Mouse (Mus musculus): ENCODE data around the gene 3110082I17Rik. TPM values are rescaled to one million over a fixed set of nuclear protein-coding genes. Genes with fewer than 3 reads are reported as not detected.

The 3110082I17Rik gene
- polyA plus RNA-seq, 1 experiment from 2014 or later: 17.0 TPM

DNA sequence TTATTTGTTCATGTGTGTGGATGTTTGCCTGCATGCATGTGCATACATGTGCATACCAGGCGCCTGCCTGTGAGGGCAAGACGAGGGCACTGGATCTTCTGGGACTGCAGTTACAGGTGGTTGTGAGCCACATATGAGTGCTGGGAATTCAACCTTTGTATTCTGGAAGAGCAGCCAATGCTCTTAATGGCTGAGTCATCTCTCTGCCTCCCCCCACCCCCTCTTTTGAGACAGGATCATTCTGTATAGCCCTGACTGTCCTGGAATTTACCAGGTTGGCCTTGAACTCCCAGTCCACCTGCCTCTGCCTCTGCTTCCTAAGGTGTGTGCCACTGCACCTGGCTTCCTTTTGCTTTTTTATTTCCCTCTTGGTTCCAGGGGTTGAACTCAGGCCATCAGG is 85.5 kb downstream of the 3110082I17Rik start:
- Histone ChIP-seq H3K36me3 (ENCODE audit: control insufficient read depth, insufficient read depth, low read length) (no peaks in the 10 kb centered on the region), H3K9ac (ENCODE audit: low read length) (no peak overlapping the region), H3K9me3 (ENCODE audit: control insufficient read depth, low read length) (no peaks in the 10 kb centered on the region), H3K4me3 (ENCODE audit: control insufficient read depth in 1 of 2, insufficient read depth in 1 of 2, low read depth in 1 of 2, low read length in 2 of 2) (no peak overlapping the region), H3K4me2 (ENCODE audit: low read length) (no peak overlapping the region), H3K4me1 (ENCODE audit: control insufficient read depth in 2 of 2, insufficient read depth in 2 of 2, low read length in 2 of 2) (peaks cover 57 to 60% of the 10 kb centered on the region in 2 experiments), H3K27me3 (ENCODE audit: control insufficient read depth, insufficient read depth, low read length) (no peaks in the 10 kb centered on the region), H3K27ac (replicated peaks in 1 of 2; ENCODE audit: control insufficient read depth in 1 of 2, insufficient read depth in 1 of 2, low read depth in 2 of 2, low read length in 2 of 2) (no peak overlapping the region)
- 89% methylated on average over 2 of the region's 2 CpGs for WGBS
- no peak for ATAC-seq (ENCODE audit: insufficient number of reproducible peaks, insufficient read depth, low FRiP score, low read depth)

DNA sequence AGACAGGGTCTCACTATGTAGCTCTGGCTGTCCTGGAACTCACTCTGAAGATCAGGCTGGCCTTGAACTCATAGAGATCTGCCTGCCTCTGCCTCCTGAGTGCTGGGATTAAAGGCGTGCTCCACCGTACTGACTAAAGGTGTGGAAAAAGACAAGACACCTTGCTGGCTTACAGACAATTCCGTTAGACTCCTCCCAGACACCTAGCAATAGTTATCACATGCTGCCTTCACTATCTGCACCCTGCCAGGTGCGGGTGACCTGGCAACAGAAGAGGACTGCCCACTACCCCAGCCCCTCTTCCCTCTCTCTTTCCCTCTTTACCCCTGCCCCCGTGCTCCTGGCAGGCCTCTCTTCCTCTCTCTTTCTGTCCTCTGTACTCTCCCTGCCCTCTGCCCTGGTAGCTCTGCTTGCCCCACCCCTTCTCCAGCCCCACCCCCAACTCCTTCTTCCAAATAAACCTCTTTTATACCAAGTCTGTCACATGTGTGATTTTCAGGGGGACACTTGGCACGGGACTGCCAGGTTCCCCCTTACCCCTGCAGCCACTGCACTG is 86.4 kb downstream of the 3110082I17Rik start:
- Histone ChIP-seq H3K27me3 (ENCODE audit: control insufficient read depth, insufficient read depth, low read length) (no peaks in the 10 kb centered on the region), H3K4me1 (ENCODE audit: control insufficient read depth in 2 of 2, insufficient read depth in 2 of 2, low read length in 2 of 2) (peaks cover 48 to 51% of the 10 kb centered on the region in 2 experiments), H3K9ac (ENCODE audit: low read length) (no peak overlapping the region), H3K4me3 (ENCODE audit: control insufficient read depth in 1 of 2, insufficient read depth in 1 of 2, low read depth in 1 of 2, low read length in 2 of 2) (no peak overlapping the region), H3K36me3 (ENCODE audit: control insufficient read depth, insufficient read depth, low read length) (no peaks in the 10 kb centered on the region), H3K27ac (replicated peaks in 1 of 2; ENCODE audit: control insufficient read depth in 1 of 2, insufficient read depth in 1 of 2, low read depth in 2 of 2, low read length in 2 of 2) (no peak overlapping the region), H3K4me2 (ENCODE audit: low read length) (no peak overlapping the region), H3K9me3 (ENCODE audit: control insufficient read depth, low read length) (no peaks in the 10 kb centered on the region)
- no peak for ATAC-seq (ENCODE audit: insufficient number of reproducible peaks, insufficient read depth, low FRiP score, low read depth)
- WGBS: 75% methylated on average over 6 of the region's 6 CpGs

GRCm38 (mm10) chr5:139373126-139373525 is 87.2 kb downstream of the 3110082I17Rik start:
- WGBS: 84% methylated on average over 3 of the region's 3 CpGs
- H3K9ac ChIP-seq (ENCODE audit: low read length): no peak overlapping the region

GRCm38 (mm10) chr5:139371631-139372401 is 88.5 kb downstream of the 3110082I17Rik start:
- Histone ChIP-seq H3K36me3 (ENCODE audit: control insufficient read depth, insufficient read depth, low read length) (no peaks in the 10 kb centered on the region), H3K4me1 (ENCODE audit: control insufficient read depth in 2 of 2, insufficient read depth in 2 of 2, low read length in 2 of 2) (peaks cover 27 to 30% of the 10 kb centered on the region in 2 experiments), H3K9ac (ENCODE audit: low read length) (peak overlapping the region; percentile 95), H3K9me3 (ENCODE audit: control insufficient read depth, low read length) (no peaks in the 10 kb centered on the region), H3K27me3 (ENCODE audit: control insufficient read depth, insufficient read depth, low read length) (no peaks in the 10 kb centered on the region), H3K27ac (replicated peaks in 1 of 2; ENCODE audit: control insufficient read depth in 1 of 2, insufficient read depth in 1 of 2, low read depth in 2 of 2, low read length in 2 of 2) (peak overlapping the region; percentile 58 to 81), H3K4me3 (ENCODE audit: control insufficient read depth in 1 of 2, insufficient read depth in 1 of 2, low read depth in 1 of 2, low read length in 2 of 2) (peak overlapping the region; percentile 58 to 75), H3K4me2 (ENCODE audit: low read length) (peak overlapping the region; percentile 96)
- 2% methylated on average over 39 of the region's 39 CpGs for WGBS
- ATAC-seq (ENCODE audit: insufficient number of reproducible peaks, insufficient read depth, low FRiP score, low read depth): peak; percentile 93

More at GRCm38 (mm10) chr5:139373126-139373525, 87.2 kb downstream of the 3110082I17Rik start:
- peaks cover 40 to 43% of the 10 kb centered on the region in 2 experiments for H3K4me1 ChIP-seq (ENCODE audit: control insufficient read depth in 2 of 2, insufficient read depth in 2 of 2, low read length in 2 of 2)
- H3K36me3 ChIP-seq (ENCODE audit: control insufficient read depth, insufficient read depth, low read length): no peaks in the 10 kb centered on the region
- no peak for ATAC-seq (ENCODE audit: insufficient number of reproducible peaks, insufficient read depth, low FRiP score, low read depth)
- H3K27me3 ChIP-seq (ENCODE audit: control insufficient read depth, insufficient read depth, low read length): no peaks in the 10 kb centered on the region
- H3K9me3 ChIP-seq (ENCODE audit: control insufficient read depth, low read length): no peaks in the 10 kb centered on the region
- H3K27ac ChIP-seq (replicated peaks in 1 of 2; ENCODE audit: control insufficient read depth in 1 of 2, insufficient read depth in 1 of 2, low read depth in 2 of 2, low read length in 2 of 2): no peak overlapping the region
- no peak overlapping the region for H3K4me2 ChIP-seq (ENCODE audit: low read length)
- H3K4me3 ChIP-seq (ENCODE audit: control insufficient read depth in 1 of 2, insufficient read depth in 1 of 2, low read depth in 1 of 2, low read length in 2 of 2): no peak overlapping the region

DNA sequence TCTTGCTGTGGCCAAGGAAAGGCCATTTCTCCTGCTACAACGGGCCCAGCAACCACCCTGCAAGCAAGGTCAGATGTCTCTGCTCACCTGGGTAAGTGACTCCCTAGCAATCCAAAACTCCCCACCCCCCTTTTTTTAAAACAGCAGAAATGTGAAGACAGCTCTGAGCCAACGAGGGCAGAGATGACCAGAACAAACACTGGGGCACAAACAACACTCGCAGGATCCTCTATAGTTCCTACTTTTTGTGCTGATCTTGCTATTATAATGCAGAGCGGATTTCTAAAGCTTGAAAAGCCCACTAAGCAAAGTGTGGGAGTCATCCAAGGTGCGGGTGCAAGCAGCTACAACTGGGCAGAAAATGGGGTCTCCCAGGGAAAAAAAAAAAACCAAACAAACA is 89.2 kb downstream of the 3110082I17Rik start:
- Histone ChIP-seq H3K4me2 (ENCODE audit: low read length) (peak overlapping the region; percentile 96), H3K36me3 (ENCODE audit: control insufficient read depth, insufficient read depth, low read length) (no peaks in the 10 kb centered on the region), H3K9ac (ENCODE audit: low read length) (peak overlapping the region; percentile 95), H3K4me3 (ENCODE audit: control insufficient read depth in 1 of 2, insufficient read depth in 1 of 2, low read depth in 1 of 2, low read length in 2 of 2) (peak overlapping the region; percentile 58 to 75), H3K9me3 (ENCODE audit: control insufficient read depth, low read length) (no peaks in the 10 kb centered on the region), H3K27me3 (ENCODE audit: control insufficient read depth, insufficient read depth, low read length) (no peaks in the 10 kb centered on the region), H3K4me1 (ENCODE audit: control insufficient read depth in 2 of 2, insufficient read depth in 2 of 2, low read length in 2 of 2) (peaks cover 22 to 24% of the 10 kb centered on the region in 2 experiments), H3K27ac (replicated peaks in 1 of 2; ENCODE audit: control insufficient read depth in 1 of 2, insufficient read depth in 1 of 2, low read depth in 2 of 2, low read length in 2 of 2) (peak overlapping the region in 1 of 2 experiments; percentile 81; a peak in 1 of 4 replicates)
- WGBS: 73% methylated on average over 5 of the region's 5 CpGs
- no peak for ATAC-seq (ENCODE audit: insufficient number of reproducible peaks, insufficient read depth, low FRiP score, low read depth)

DNA sequence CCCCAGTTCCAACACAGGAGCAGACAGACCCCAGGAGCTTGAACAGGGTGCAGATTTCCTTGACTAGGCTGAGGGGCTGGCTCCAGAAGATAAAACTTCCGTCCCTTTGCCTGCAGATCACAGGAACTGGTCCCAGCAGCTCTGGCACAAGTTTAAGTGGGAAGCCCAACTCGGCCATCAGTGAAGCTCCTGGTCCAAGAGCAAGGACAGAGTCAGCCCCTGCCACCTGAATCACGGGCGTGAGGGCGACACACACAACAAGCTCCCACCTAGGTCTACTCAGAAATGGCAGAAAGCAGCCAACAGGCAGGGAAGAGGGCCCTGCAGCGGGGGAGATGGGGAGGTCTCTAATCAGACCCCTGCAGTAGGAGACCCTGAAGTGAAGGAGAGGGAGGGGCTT is 90.0 kb downstream of the 3110082I17Rik start:
- no peak overlapping the region for H3K4me3 ChIP-seq (ENCODE audit: control insufficient read depth in 1 of 2, insufficient read depth in 1 of 2, low read depth in 1 of 2, low read length in 2 of 2)
- 0 out of 2 replicates have a peak overlapping the region, but pooled peaks have one; percentile 95 for H3K9ac ChIP-seq (ENCODE audit: low read length)
- no peak for ATAC-seq (ENCODE audit: insufficient number of reproducible peaks, insufficient read depth, low FRiP score, low read depth)
- peak overlapping the region; percentile 96; the same call in 1 of the 2 replicates for H3K4me2 ChIP-seq (ENCODE audit: low read length)
- no peaks in the 10 kb centered on the region for H3K9me3 ChIP-seq (ENCODE audit: control insufficient read depth, low read length)
- no peaks in the 10 kb centered on the region for H3K27me3 ChIP-seq (ENCODE audit: control insufficient read depth, insufficient read depth, low read length)
- H3K27ac ChIP-seq (replicated peaks in 1 of 2; ENCODE audit: control insufficient read depth in 1 of 2, insufficient read depth in 1 of 2, low read depth in 2 of 2, low read length in 2 of 2): 0 out of 4 replicates have a peak overlapping the region, but pooled peaks of 1 of the 2 experiments have one; percentile 27
- H3K36me3 ChIP-seq (ENCODE audit: control insufficient read depth, insufficient read depth, low read length): no peaks in the 10 kb centered on the region
- H3K4me1 ChIP-seq (ENCODE audit: control insufficient read depth in 2 of 2, insufficient read depth in 2 of 2, low read length in 2 of 2): peaks cover 20 to 24% of the 10 kb centered on the region in 2 experiments
- 72% methylated on average over 6 of the region's 6 CpGs for WGBS

DNA sequence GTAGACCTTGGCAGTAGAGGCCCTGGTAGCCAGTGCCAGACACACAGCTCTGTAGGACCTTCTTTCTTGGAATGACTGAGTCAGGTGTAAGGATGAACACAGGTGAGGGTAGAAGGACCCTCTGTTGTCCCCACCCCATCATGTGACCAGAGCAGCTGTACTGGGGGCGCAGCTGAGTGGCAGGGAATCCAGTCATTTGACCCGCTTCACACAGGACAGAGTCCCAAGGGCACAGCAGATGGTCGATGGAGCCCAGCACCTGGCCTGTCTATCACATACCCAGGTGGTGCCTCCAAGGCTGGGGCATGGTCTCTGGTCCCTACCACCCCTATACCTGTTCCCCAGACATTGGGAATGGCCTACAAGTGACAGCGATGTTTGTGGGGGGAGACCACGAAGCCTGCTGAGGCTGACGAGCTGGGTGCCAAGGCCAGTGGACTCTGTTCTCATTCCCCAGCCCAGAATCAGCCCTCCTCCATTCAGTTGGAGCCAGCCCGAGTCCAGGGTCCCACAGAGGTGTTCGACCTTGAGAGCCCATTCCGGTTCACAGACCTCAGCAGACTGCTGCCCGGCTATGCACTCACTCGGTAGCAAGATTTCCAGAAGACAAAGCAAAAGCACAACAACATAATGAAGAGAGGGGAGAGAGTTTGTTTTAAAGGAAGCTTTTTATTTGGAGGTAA is 91.5 kb downstream of the 3110082I17Rik start:
- Histone ChIP-seq H3K27ac (replicated peaks in 1 of 2; ENCODE audit: control insufficient read depth in 1 of 2, insufficient read depth in 1 of 2, low read depth in 2 of 2, low read length in 2 of 2) (no peak overlapping the region), H3K4me3 (ENCODE audit: control insufficient read depth in 1 of 2, insufficient read depth in 1 of 2, low read depth in 1 of 2, low read length in 2 of 2) (no peak overlapping the region), H3K4me1 (ENCODE audit: control insufficient read depth in 2 of 2, insufficient read depth in 2 of 2, low read length in 2 of 2) (peaks cover 26 to 37% of the 10 kb centered on the region in 2 experiments), H3K36me3 (ENCODE audit: control insufficient read depth, insufficient read depth, low read length) (no peaks in the 10 kb centered on the region), H3K27me3 (ENCODE audit: control insufficient read depth, insufficient read depth, low read length) (no peaks in the 10 kb centered on the region), H3K4me2 (ENCODE audit: low read length) (no peak overlapping the region), H3K9me3 (ENCODE audit: control insufficient read depth, low read length) (no peaks in the 10 kb centered on the region), H3K9ac (ENCODE audit: low read length) (no peak overlapping the region; the same call in 1 of the 2 replicates)
- 83% methylated on average over 11 of the region's 11 CpGs for WGBS
- no peak for ATAC-seq (ENCODE audit: insufficient number of reproducible peaks, insufficient read depth, low FRiP score, low read depth)
